Mouse (Mus musculus) frontal cortex, postnatal 10 days (tissue): Measurements from ENCODE around the gene Cdk2.
"Not testable (repeated sequence)": the region's sequence is repeated elsewhere in the genome, so short reads cannot be mapped to it uniquely, and the experiment has no call there.

Source experiments
- DNase-seq, 2 experiments: peaks; one replicate each; pipeline ENCODE4 v3.0.0; 2022; ENCODE audit warnings: low spot score in 2 of 2, mixed read lengths in 1 of 2

Cdk2 gene

GRCm38 (mm10) chr10:128704491-128705316 is at the start of gene Cdk2:
TSS of gene Cdk2 (minus strand) at chr10:128705031.
- DNase-seq: peak; percentile 68 to 87

- peak; percentile 70 to 77 for DNase-seq
Observed at GRCm38 (mm10) chr10:128748252-128748864, 43.5 kb upstream of the Cdk2 start.

GRCm38 (mm10) chr10:128747646-128748251 is 42.9 kb upstream of the Cdk2 start, which contains the start of gene Pym1:
TSS of gene Pym1 (plus strand) at chr10:128747889.
- peak; percentile 48 to 53 for DNase-seq

- no peak for DNase-seq
Observed at GRCm38 (mm10) chr10:128746972-128747645, 42.3 kb upstream of the Cdk2 start.

GRCm38 (mm10) chr10:128745946-128746613 is 41.2 kb upstream of the Cdk2 start:
- DNase-seq: no peak

GRCm38 (mm10) chr10:128744680-128745601 is 40.1 kb upstream of the Cdk2 start, which contains the start of gene Dgka:
TSS of gene Dgka (minus strand) at chr10:128744855.
- DNase-seq: no peak

- no peak for DNase-seq
Observed at GRCm38 (mm10) chr10:128744211-128744610, 39.4 kb upstream of the Cdk2 start.

GRCm38 (mm10) chr10:128743791-128744191 is 39.0 kb upstream of the Cdk2 start:
- DNase-seq: peak in 1 of 2 experiments; percentile 37

- no peak for DNase-seq
Observed at GRCm38 (mm10) chr10:128743235-128743634, 38.4 kb upstream of the Cdk2 start.

GRCm38 (mm10) chr10:128742616-128743015 is 37.8 kb upstream of the Cdk2 start:
- no peak for DNase-seq

- no peak for DNase-seq
Observed at GRCm38 (mm10) chr10:128740296-128740695, 35.5 kb upstream of the Cdk2 start.

GRCm38 (mm10) chr10:128737435-128737834 is 32.6 kb upstream of the Cdk2 start:
- DNase-seq: no peak

- no peak for DNase-seq
Observed at GRCm38 (mm10) chr10:128731992-128732391, 27.2 kb upstream of the Cdk2 start.

- peak in 1 of 2 experiments; percentile 49 for DNase-seq
Observed at GRCm38 (mm10) chr10:128731002-128731433, 26.2 kb upstream of the Cdk2 start.

- DNase-seq: no peak
Observed at GRCm38 (mm10) chr10:128728059-128728458, 23.2 kb upstream of the Cdk2 start.

GRCm38 (mm10) chr10:128725466-128725865 is 20.6 kb upstream of the Cdk2 start:
- DNase-seq: not testable (repeated sequence)

GRCm38 (mm10) chr10:128715559-128716537 is 11.0 kb upstream of the Cdk2 start:
- no peak for DNase-seq

GRCm38 (mm10) chr10:128711318-128711717 is 6.5 kb upstream of the Cdk2 start:
- not testable (repeated sequence) for DNase-seq

GRCm38 (mm10) chr10:128705317-128705693 is 474 bp upstream of the Cdk2 start:
- no peak for DNase-seq
